Mouse (Mus musculus) C3H10T1/2 (cell line): ENCODE results near the gene Vmn2r61. TPM values are rescaled to one million over a fixed set of nuclear protein-coding genes. Genes with fewer than 3 reads are reported as not detected.

Experiments used
- polyA plus RNA-seq, 2 experiments: library from polyadenylated mRNA; unstranded; fragments of >200 nt; fragmentation: generic; extraction: Trizol; gene quantifications; one replicate each; pipeline ENCODE4 v1.2.1; 2012; ENCODE audit warnings: missing spikeins in 2 of 2

Gene Vmn2r61
- not detected for polyA plus RNA-seq

DNA sequence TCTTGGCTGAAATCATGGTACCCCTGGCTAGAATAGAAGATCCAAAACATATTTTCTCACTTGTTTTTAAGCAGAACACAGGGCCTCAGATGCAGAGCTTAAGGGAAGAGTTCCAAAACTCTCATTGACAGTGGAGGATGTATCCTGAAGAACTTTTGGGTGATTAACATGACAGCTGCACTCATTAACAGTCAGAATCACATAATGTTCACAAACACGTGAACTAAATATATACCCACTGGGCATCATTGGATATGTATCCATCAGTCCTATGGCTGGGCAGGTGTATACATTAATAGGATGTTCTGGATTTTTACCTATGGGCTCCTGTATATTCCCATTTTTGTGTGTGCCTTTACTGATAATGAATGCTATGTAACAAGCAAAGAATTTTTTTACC is at the start of gene Vmn2r61:
TSS of gene Vmn2r61 (plus strand) at position 301 of the 400 bp plus-strand sequence.

Other genes with a start within 250 kb of the Vmn2r61 start
- gene Vmn2r59, start 201.0 kb upstream of the Vmn2r61 start, polyA plus RNA-seq = not detected
- under 1 TPM in 1 of 2 experiments, not detected in 1; under 0.01 TPM for gene Vmn2r60, start 152.3 kb upstream of the Vmn2r61 start, polyA plus RNA-seq
- not detected for gene 4933421I07Rik, start 188.1 kb downstream of the Vmn2r61 start, polyA plus RNA-seq
- gene Zfp141, start 245.7 kb downstream of the Vmn2r61 start, polyA plus RNA-seq = 1 to 10 TPM in 1 of 2 experiments, under 1 TPM in 1; 0.07 to 1.0 TPM